Mouse (Mus musculus) heart, postnatal 4 days (tissue): ENCODE measurements around the gene Nfe2l3. TPM values are rescaled to one million over a fixed set of nuclear protein-coding genes. Genes with fewer than 3 reads are reported as not detected.
A peak's percentile ranks its signal among the peaks of the same experiment; 100 is the strongest.
"Not testable (repeated sequence)": the region's sequence is repeated elsewhere in the genome, so short reads cannot be mapped to it uniquely, and the experiment has no call there.

Source experiments
- DNase-seq: peaks from one replicate; pipeline ENCODE4 v3.0.0; 2021
- total RNA-seq, 2 experiments: library from RNA; stranded (reverse); gene quantifications; 2 replicates each; pipeline ENCODE4 v1.2.3; 2021

Nfe2l3 gene
- 1 to 10 TPM; 1.1 to 2.2 TPM for total RNA-seq

DNA sequence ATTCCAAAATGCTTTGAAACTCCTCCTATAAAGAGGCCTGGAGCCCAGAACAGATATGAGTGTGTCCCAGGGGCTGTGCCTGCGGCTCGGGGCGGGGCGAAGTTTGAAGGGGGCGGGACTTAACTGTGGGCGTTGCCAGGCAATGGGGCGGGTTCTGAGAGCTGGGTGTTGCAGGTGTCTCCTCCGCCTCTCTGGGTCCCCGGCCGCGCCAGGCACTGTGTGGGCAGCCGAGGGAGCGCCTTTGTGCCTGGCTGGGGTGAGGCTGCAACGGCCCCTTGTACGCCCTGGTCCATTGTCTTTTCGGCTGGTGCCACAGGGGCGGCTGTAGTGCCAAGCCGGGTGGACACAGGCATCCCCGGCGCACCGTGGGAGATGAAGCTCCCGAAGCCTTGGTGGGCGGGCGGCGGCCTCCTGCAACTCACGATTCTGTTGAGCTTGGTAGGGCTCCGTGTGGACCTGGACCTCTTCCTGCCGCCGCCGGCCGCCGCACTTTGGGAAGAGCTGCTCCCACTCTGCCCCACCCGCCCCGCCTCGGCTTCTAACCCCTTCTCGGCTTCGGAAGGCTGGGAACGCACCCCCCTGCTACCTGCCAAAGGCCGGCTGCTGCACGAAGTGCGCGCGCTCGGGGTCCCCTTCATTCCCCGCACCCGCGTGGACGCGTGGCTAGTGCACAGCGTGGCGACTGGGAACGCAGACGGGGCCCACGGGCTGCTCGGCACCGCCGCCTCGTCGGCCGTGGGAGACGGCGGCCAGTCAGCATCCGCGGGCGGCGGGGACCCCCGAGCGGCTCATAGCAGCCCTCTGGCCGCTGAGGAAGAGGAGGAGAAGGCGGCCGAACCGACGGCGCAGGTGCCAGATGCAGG lies at the start of gene Nfe2l3:
Nfe2l3 (plus strand) TSS at position 136 of the 863 bp plus-strand sequence.
- DNase-seq = peak; percentile 73

DNA sequence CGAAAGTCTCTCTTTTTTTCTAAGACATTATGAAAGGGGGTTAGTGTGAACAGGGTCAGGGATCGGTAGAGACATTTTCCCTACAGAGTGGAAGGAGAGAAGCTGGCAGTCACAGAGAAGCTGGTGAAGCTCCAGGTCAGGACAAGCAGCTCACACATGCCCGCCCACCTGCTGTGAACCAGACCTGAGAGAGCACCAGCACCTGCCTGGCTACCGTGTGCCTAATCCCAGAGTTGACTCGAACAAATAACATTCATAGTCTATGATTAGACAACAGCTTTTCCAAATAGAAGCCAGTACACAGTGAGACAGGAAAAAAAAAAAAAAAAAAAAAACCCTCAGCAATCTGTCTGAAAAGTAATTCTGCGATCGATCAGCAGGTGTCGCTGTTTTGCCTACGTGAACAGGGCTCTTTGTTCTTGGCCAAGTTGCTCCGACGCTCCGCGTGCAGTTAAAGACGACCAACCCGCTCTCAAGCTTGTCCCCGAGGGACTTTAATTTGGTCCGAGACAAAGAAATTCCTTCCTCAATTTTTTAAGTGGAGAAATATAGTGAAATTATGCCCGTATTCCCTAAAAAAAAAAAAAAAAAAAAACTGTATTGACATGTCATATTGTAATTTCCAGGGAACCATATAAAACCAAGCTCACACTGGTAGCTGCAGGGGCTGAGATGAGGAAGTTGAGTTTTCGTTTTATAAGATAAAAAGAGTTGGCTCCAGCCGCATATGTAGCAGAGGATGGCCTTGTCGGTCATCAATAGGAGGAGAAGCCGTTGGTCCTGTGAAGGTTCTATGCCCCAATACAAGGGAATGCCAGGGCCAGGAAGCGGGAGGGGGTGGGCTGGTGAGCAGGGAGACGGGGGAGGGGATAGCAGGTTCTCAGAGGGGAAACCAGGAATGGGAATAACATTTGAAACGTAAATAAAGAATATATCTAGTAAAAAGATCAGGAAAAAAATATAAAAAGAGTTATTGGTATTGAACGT lies 48.4 kb upstream of the Nfe2l3 start:
- DNase-seq = peak; percentile 95

- no peak for DNase-seq
These were observed 42.0 kb upstream of the Nfe2l3 start for GRCm38 (mm10) chr6:51390505-51390904.

DNA sequence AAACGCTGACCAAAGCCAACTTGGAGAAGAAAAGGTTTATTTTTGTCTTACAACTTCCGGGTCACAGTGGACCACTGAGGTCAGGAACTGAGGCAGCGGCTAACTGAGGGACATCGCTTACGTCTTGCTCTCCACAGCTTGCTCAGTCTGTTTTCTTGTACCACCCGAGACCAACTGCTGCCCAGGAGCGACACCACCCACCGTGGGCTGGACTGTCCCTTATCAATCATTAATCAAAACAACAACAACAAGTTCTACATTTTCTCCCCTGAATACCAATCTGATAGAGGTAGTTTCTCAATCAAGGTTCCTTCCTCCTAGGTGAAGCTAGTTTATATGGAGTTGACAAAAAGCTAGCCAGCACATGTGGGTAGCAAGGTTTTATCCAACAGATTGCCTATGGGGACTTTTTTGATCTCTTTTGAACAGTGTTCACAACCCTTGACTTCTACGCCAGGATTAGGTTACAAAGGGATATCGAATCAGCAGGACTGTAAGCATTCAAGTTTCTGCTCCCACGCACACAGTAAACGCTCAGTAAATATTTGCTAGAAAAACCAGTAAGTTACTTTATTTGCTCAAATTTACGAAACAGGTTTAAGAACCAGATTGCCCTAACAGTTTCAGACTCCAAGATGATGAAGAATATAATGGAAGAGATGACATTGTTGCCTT lies 40.5 kb upstream of the Nfe2l3 start:
- DNase-seq = no peak

- DNase-seq = no peak
These were observed 38.9 kb upstream of the Nfe2l3 start for GRCm38 (mm10) chr6:51393341-51394128.

GRCm38 (mm10) chr6:51394367-51394766 lies 38.1 kb upstream of the Nfe2l3 start:
- not testable (repeated sequence) for DNase-seq

- DNase-seq = not testable (repeated sequence)
These were observed 37.5 kb upstream of the Nfe2l3 start for GRCm38 (mm10) chr6:51394963-51395362.

DNA sequence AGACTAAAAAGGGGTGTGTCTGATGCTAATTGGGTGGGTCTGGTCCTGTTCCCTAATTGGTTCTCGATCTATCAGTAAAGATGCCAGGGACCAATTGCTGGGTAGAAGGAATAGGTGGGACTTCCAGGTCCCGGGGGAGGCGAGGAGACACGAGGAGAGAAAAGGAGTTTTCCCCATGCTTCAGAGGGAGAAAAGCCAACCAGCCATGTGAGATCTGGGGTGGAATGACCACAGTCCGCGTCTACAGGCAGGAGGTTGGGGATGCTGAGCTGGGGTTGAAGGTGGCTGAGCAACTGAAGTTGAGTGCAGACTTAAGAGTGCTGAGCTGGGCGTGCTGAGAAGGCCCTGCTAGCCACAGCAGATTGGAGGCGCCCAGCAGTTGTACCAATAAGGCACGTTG lies 37.0 kb upstream of the Nfe2l3 start:
- DNase-seq = no peak

GRCm38 (mm10) chr6:51399113-51399518 lies 33.4 kb upstream of the Nfe2l3 start:
- DNase-seq = peak; percentile 64

GRCm38 (mm10) chr6:51401294-51401693 lies 31.2 kb upstream of the Nfe2l3 start:
- no peak for DNase-seq

DNA sequence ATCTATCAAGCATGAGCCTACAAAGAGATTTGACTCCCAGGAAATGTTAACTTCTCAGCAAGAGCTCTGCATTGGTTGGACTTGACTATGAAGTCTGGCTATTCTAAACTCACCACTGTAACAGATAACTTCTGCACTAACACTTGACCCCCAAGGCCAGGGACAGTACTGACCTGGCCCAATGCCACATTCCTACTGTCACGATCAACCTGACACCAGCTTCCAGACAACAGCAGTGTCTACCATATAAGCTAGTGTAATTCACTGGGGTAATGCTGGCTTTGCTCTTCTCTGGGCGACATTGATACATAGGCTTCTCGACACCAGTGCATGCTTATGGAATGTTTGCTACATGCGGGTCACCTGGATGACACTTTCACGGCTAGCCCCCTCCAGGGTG lies 28.9 kb upstream of the Nfe2l3 start:
- no peak for DNase-seq

DNA sequence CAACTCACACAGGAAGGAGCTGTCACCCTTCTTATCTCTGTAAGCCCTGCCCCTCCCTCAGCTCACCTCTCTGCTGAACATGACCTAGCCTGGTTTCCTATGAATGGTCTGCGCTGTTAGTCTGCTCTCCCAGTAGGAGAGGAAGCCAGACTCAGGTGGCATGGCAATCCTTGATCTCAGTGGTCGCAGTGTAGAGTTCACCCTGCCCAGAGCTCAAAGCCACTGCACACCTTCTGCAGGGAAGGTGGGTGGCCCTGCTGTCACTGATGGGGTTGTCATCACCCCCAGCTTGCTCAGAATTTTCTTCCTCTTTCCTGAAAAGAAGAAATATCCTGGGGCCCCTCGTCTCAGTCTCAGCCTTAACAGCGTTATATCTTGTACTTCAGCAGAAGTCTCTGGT lies 28.0 kb upstream of the Nfe2l3 start:
- no peak for DNase-seq

DNA sequence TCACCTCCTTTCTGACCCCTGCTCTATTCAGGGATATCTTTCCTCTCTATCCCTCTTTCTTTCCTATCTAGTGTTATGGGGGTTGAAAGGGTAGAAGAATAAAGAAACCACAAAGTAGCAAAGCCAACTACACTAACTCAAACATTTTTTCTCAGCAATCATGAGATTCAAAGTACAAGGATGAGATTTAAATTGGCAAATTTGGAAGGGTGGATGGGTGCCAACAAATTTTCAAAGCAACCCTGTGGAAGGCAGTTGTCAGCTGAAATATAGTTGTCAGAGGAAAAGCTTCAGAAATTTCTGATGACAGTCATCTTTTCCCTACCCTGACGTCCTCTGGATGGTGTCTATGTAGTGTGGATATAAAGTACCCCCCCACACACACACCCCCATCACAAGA lies 16.0 kb upstream of the Nfe2l3 start:
- no peak for DNase-seq

- DNase-seq = no peak
These were observed 15.0 kb upstream of the Nfe2l3 start for GRCm38 (mm10) chr6:51417306-51417936.

GRCm38 (mm10) chr6:51423466-51424122 lies 8.9 kb upstream of the Nfe2l3 start:
- no peak for DNase-seq

DNA sequence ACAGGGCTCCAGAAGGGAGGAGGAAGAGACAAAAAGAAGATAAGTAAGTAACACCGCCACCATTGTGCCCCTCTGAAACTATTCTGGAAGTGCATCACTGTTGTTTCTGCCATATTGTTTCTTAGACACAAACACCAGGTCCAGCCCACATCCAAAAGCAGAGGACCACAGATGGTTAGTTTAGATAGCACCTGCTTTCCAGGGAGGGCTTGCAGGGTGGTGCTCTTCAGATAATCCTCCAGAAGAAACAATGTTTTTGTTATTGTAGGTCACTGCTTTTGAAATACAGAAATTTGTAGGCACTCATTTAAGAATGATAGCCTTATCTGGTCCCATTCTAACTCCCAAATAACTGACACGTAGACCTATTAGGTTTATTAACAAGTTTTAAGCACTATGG lies 7.9 kb upstream of the Nfe2l3 start:
- DNase-seq = no peak

GRCm38 (mm10) chr6:51434270-51434669 lies 1.8 kb downstream of the Nfe2l3 start:
- DNase-seq = no peak

- DNase-seq = peak; percentile 74
These were observed 5.2 kb downstream of the Nfe2l3 start for GRCm38 (mm10) chr6:51437665-51438064.

DNA sequence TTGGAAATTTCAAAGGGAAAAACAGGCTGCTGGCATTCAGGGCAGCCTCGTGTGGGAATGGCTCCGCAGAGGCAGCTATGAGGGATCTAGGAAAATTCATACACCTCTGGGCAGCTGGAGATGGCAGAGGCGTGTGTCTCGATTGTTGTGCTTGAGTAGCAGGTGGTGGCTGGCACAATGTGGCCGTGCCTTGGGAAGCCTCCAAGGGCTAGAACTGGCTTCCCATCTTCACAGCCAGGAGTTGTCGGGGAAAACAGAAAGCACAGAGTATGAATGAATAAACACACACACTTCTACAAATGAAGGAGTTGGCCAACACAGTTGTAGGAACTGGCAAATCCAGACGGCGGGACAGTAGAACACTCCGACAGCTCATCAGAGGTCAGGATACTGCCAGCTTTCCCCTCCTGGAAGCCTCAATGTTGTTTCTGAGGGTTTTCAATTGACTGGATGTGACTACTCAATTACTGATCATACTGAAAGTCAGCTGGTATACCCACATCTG lies 6.4 kb downstream of the Nfe2l3 start:
- no peak for DNase-seq

GRCm38 (mm10) chr6:51442191-51442835 lies 9.8 kb downstream of the Nfe2l3 start:
- DNase-seq = no peak
